Mouse (Mus musculus) heart, embryonic 15.5 days (tissue): ENCODE results near the gene Alpl. TPM values are rescaled to one million over a fixed set of nuclear protein-coding genes. Genes with fewer than 3 reads are reported as not detected.

ENCODE experiments used
- ATAC-seq: fragments of 200-750 bp; cut with Nextera tagmentation; replicated peaks from 2 replicates; pipeline ENCODE4 v1.8.0; 2017; ENCODE audit warnings: low read depth, moderate TSS enrichment; ENCODE audit not compliant: insufficient number of reproducible peaks, insufficient read depth, low FRiP score
- H3K27ac ChIP-seq: fragments of 300-500 bp; sonication (generic); 2 replicates; pipeline ENCODE4 v1.5.1; 2015; ENCODE audit warnings: mild to moderate bottlenecking, inconsistent platforms
- H3K27me3 ChIP-seq: fragments of 300-500 bp; sonication (generic); 2 replicates; pipeline ENCODE4 v1.6.1; 2015; ENCODE audit warnings: inconsistent platforms
- H3K36me3 ChIP-seq: fragments of 300-500 bp; sonication (generic); 2 replicates; pipeline ENCODE4 v1.6.1; 2015; ENCODE audit warnings: mild to moderate bottlenecking, inconsistent platforms
- H3K4me1 ChIP-seq: fragments of 300-500 bp; sonication (generic); replicated peaks from 2 replicates; pipeline ENCODE4 v1.6.1; 2015; ENCODE audit warnings: inconsistent platforms
- H3K4me2 ChIP-seq: fragments of 300-500 bp; sonication (generic); 2 replicates; pipeline ENCODE4 v1.6.1; 2015; ENCODE audit warnings: inconsistent platforms, mild to moderate bottlenecking, moderate library complexity
- H3K4me3 ChIP-seq: fragments of 300-500 bp; sonication (generic); 2 replicates; pipeline ENCODE4 v1.5.1; 2015; ENCODE audit warnings: mild to moderate bottlenecking, inconsistent platforms
- H3K9ac ChIP-seq: fragments of 300-500 bp; sonication (generic); 2 replicates; pipeline ENCODE4 v1.6.1; 2015; ENCODE audit warnings: mild to moderate bottlenecking, inconsistent platforms
- H3K9me3 ChIP-seq: fragments of 300-500 bp; sonication (generic); replicated peaks from 2 replicates; pipeline ENCODE4 v1.6.1; 2016; ENCODE audit warnings: inconsistent platforms
- WGBS: fragments of 180-500 bp; shearing (Covaris S2); methylation state at CpG from one replicate; pipeline ENCODE4 v1.1.7; 2015; ENCODE audit warnings: mixed read lengths; 5-methylcytosine and 5-hydroxymethylcytosine counted together
- polyA plus RNA-seq: library from polyadenylated mRNA; unstranded; fragments of >200 nt; fragmentation: Nextera tagmentation; extraction: Ambion mirVana; gene quantifications from 2 replicates; pipeline ENCODE4 v1.2.1, GENCODE M21; 2015

The Alpl gene
- polyA plus RNA-seq = 3.0 and 4.9 TPM in 2 replicates

- H3K9me3 ChIP-seq = no peaks in the 10 kb centered on the region
- H3K4me1 ChIP-seq = peaks cover 9% of the 10 kb centered on the region
- 2% methylated on average over 78 of the region's 78 CpGs for WGBS
- H3K27me3 ChIP-seq = peaks cover 47% of the 10 kb centered on the region
- H3K27ac ChIP-seq = no peak within 1 kb of the TSS
- 0 out of 2 replicates have a peak within 1 kb of the TSS, but pooled peaks have one; percentile 14 for H3K9ac ChIP-seq
- peak; percentile 75 for ATAC-seq
- peak within 1 kb of the TSS; percentile 48 for H3K4me3 ChIP-seq
- H3K4me2 ChIP-seq = peak within 1 kb of the TSS; percentile 86
- H3K36me3 ChIP-seq = no peaks in the 10 kb centered on the region
Observed at GRCm38 (mm10) chr4:137795611-137796557, at the start of gene Alpl. Gene Alpl (minus strand): TSS chr4:137796384.

- no peaks in the 10 kb centered on the region for H3K36me3 ChIP-seq
- H3K27ac ChIP-seq = no peak overlapping the region
- no peak overlapping the region for H3K4me2 ChIP-seq
- H3K4me1 ChIP-seq = no peaks in the 10 kb centered on the region
- 19% methylated on average over 11 of the region's 11 CpGs for WGBS
- ATAC-seq = no peak
- no peak overlapping the region for H3K9ac ChIP-seq
- H3K9me3 ChIP-seq = no peaks in the 10 kb centered on the region
- peaks cover 14% of the 10 kb centered on the region; the same call in 1 of the 2 replicates for H3K27me3 ChIP-seq
- H3K4me3 ChIP-seq = no peak overlapping the region
Observed at GRCm38 (mm10) chr4:137844656-137845055, 48.5 kb upstream of the Alpl start.

- Histone ChIP-seq H3K9ac (no peak overlapping the region), H3K27ac (no peak overlapping the region), H3K4me2 (no peak overlapping the region), H3K27me3 (peaks cover 28% of the 10 kb centered on the region; the same call in 1 of the 2 replicates), H3K4me3 (no peak overlapping the region), H3K36me3 (no peaks in the 10 kb centered on the region), H3K4me1 (peaks cover 3% of the 10 kb centered on the region; the same call in 1 of the 2 replicates), H3K9me3 (no peaks in the 10 kb centered on the region)
- ATAC-seq = no peak
- 76% methylated on average over 5 of the region's 5 CpGs for WGBS
Observed at GRCm38 (mm10) chr4:137839452-137839851, 43.3 kb upstream of the Alpl start.

GRCm38 (mm10) chr4:137838791-137839190 lies 42.6 kb upstream of the Alpl start:
- ATAC-seq = no peak
- H3K4me2 ChIP-seq = no peak overlapping the region
- peaks cover 3% of the 10 kb centered on the region; the same call in 1 of the 2 replicates for H3K4me1 ChIP-seq
- H3K27ac ChIP-seq = no peak overlapping the region
- no peaks in the 10 kb centered on the region for H3K9me3 ChIP-seq
- no peaks in the 10 kb centered on the region for H3K36me3 ChIP-seq
- H3K27me3 ChIP-seq = peaks cover 28% of the 10 kb centered on the region; the same call in 1 of the 2 replicates
- no peak overlapping the region for H3K9ac ChIP-seq
- H3K4me3 ChIP-seq = no peak overlapping the region
- WGBS = 87% methylated on average over 2 of the region's 2 CpGs

- 73% methylated on average over 8 of the region's 8 CpGs for WGBS
Observed at GRCm38 (mm10) chr4:137837792-137838191, 41.6 kb upstream of the Alpl start.

GRCm38 (mm10) chr4:137836741-137837140 lies 40.6 kb upstream of the Alpl start:
- Histone ChIP-seq H3K4me2 (no peak overlapping the region), H3K9ac (no peak overlapping the region), H3K36me3 (no peaks in the 10 kb centered on the region), H3K27ac (no peak overlapping the region), H3K4me3 (no peak overlapping the region), H3K4me1 (peaks cover 3% of the 10 kb centered on the region; the same call in 1 of the 2 replicates), H3K27me3 (peaks cover 23% of the 10 kb centered on the region; the same call in 1 of the 2 replicates), H3K9me3 (no peaks in the 10 kb centered on the region)
- ATAC-seq = no peak
- WGBS = 83% methylated on average over 4 of the region's 5 CpGs

More at GRCm38 (mm10) chr4:137837792-137838191, 41.6 kb upstream of the Alpl start:
- Histone ChIP-seq H3K36me3 (no peaks in the 10 kb centered on the region), H3K27me3 (peaks cover 23% of the 10 kb centered on the region; the same call in 1 of the 2 replicates), H3K9ac (no peak overlapping the region), H3K9me3 (no peaks in the 10 kb centered on the region), H3K4me2 (no peak overlapping the region), H3K27ac (no peak overlapping the region), H3K4me1 (peaks cover 3% of the 10 kb centered on the region; the same call in 1 of the 2 replicates), H3K4me3 (no peak overlapping the region)
- ATAC-seq = no peak

- WGBS = 10% methylated on average over 14 of the region's 14 CpGs
- Histone ChIP-seq H3K27ac (no peak overlapping the region), H3K4me2 (peak overlapping the region; percentile 30), H3K4me3 (no peak overlapping the region), H3K36me3 (no peaks in the 10 kb centered on the region), H3K9me3 (no peaks in the 10 kb centered on the region), H3K4me1 (peaks cover 3% of the 10 kb centered on the region; the same call in 1 of the 2 replicates), H3K9ac (no peak overlapping the region), H3K27me3 (peaks cover 25% of the 10 kb centered on the region; the same call in 1 of the 2 replicates)
- ATAC-seq = peak; percentile 90
Observed at GRCm38 (mm10) chr4:137835624-137836337, 39.6 kb upstream of the Alpl start.

- 69% methylated on average over 11 of the region's 11 CpGs for WGBS
- H3K27ac ChIP-seq = no peak overlapping the region
- peaks cover 34% of the 10 kb centered on the region for H3K27me3 ChIP-seq
- no peaks in the 10 kb centered on the region for H3K9me3 ChIP-seq
- ATAC-seq = no peak
- no peak overlapping the region for H3K4me2 ChIP-seq
- H3K9ac ChIP-seq = no peak overlapping the region
- H3K4me3 ChIP-seq = no peak overlapping the region
- peaks cover 3% of the 10 kb centered on the region; the same call in 1 of the 2 replicates for H3K4me1 ChIP-seq
- H3K36me3 ChIP-seq = no peaks in the 10 kb centered on the region
Observed at GRCm38 (mm10) chr4:137831598-137831997, 35.4 kb upstream of the Alpl start.

- no peak overlapping the region for H3K9ac ChIP-seq
- H3K4me2 ChIP-seq = no peak overlapping the region
- H3K27ac ChIP-seq = no peak overlapping the region
- no peaks in the 10 kb centered on the region for H3K9me3 ChIP-seq
- no peak overlapping the region for H3K4me3 ChIP-seq
- peaks cover 31% of the 10 kb centered on the region for H3K27me3 ChIP-seq
- ATAC-seq = no peak
- 21% methylated on average over 6 of the region's 6 CpGs for WGBS
- no peaks in the 10 kb centered on the region for H3K4me1 ChIP-seq
- H3K36me3 ChIP-seq = no peaks in the 10 kb centered on the region
Observed at GRCm38 (mm10) chr4:137830380-137830779, 34.2 kb upstream of the Alpl start.

- no peak overlapping the region for H3K4me2 ChIP-seq
- H3K27me3 ChIP-seq = peaks cover 15% of the 10 kb centered on the region
- H3K9ac ChIP-seq = no peak overlapping the region
- no peaks in the 10 kb centered on the region for H3K36me3 ChIP-seq
- H3K4me3 ChIP-seq = no peak overlapping the region
- no peaks in the 10 kb centered on the region for H3K9me3 ChIP-seq
- H3K4me1 ChIP-seq = no peaks in the 10 kb centered on the region
- no peak overlapping the region for H3K27ac ChIP-seq
- WGBS = 76% methylated on average over 2 of the region's 2 CpGs
- ATAC-seq = no peak
Observed at GRCm38 (mm10) chr4:137824881-137825280, 28.7 kb upstream of the Alpl start.

- no peaks in the 10 kb centered on the region for H3K4me1 ChIP-seq
- peaks cover 3% of the 10 kb centered on the region; the same call in 1 of the 2 replicates for H3K27me3 ChIP-seq
- no peaks in the 10 kb centered on the region for H3K9me3 ChIP-seq
- H3K4me2 ChIP-seq = no peak overlapping the region
- WGBS = 78% methylated on average over 3 of the region's 3 CpGs
- no peaks in the 10 kb centered on the region for H3K36me3 ChIP-seq
- no peak overlapping the region for H3K9ac ChIP-seq
- H3K27ac ChIP-seq = no peak overlapping the region
- no peak overlapping the region for H3K4me3 ChIP-seq
- no peak for ATAC-seq
Observed at GRCm38 (mm10) chr4:137823542-137823941, 27.4 kb upstream of the Alpl start.
